Mouse (Mus musculus) heart, postnatal 10 days (tissue): ENCODE measurements at regions not wholly inside any gene's neighbourhood (a gene's known extent, or its start where the extent isn't known, plus 50 kb on each side); places are given as distances from the start of the nearest gene placed in this dataset.

Experiments used
- DNase-seq, 2 experiments: peaks; one replicate each; pipeline ENCODE4 v3.0.0; 2021
- intact Hi-C: fragments of 180-260 bp; cut with DNase I; formaldehyde crosslinking; loops from one replicate; pipeline ENCODE4 v1.15.1; 2025

DNA sequence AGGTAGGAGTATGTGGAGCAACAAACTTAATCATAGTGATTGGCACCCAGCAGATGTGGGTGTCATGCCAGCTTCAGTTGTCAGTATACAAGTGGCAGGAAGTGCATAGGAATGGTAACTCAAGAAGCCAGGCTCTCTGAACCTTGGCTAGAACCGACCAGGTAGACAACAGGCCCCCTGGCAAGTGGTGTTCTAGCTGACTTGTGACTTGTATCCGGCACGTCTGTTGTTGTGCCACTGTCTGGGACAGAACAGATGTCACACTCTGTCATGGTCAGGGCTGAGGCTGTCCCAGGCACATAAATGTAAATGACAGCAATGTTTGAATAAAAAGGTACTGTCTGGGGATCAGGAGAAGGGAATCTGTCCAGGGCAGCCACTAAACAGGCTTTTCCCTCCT lies 316.0 kb downstream of the Gm49356 start:
- intact Hi-C loops, result loop anchor here (2.0 to 5.0 kb wide), 4 partner anchors 77 to 254 kb away; no protein-coding TSS in a partner anchor
- peak in 1 of 2 experiments; percentile 24 for DNase-seq

DNA sequence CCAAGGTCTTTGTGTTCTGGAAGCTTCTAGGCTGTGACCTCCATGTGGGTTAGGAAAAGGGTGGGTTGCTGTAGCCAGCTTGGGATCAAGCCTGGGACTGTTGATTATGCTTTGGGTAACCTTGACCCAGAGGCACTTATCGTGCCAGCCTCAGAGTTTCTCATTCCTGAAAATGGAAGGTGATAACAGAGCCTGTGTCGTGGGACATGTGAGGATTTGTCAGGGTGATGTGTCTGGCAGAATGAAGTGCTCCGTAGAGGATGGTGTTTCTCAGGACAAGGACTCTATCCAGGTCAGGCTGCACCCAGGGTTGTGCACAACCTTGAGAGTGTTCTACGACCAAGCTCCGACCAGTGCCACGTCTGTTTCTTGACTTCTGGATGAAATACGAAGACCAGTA lies 316.4 kb downstream of the Gm49356 start:
- peak; percentile 53 to 69 for DNase-seq
- intact Hi-C loops, result loop anchor here (2.0 to 5.0 kb wide), 4 partner anchors 77 to 255 kb away; no protein-coding TSS in a partner anchor

DNA sequence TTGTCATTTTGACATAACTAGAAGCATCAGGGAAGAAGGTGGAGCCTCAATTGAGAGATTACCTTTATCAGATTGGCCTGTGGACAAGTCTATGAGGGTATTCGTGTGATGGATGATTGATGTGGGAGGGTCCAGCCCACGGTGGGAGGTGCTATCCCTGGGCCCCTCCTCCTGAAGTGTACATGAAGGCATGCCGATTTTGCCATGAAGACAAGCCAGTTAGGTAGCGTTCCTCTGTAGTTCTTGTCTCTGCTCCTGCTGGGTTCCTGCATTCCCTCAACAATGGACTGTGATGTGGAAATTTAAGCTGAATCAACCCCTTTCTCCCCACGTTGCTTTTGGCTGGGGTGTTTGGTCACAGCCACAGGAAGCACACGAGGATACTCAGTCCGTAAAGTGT lies 317.5 kb downstream of the Gm49356 start:
- DNase-seq, result no peak
- intact Hi-C loops, result loop anchor here (5.0 kb wide), 1 partner anchor 76 kb away; no protein-coding TSS in a partner anchor

DNA sequence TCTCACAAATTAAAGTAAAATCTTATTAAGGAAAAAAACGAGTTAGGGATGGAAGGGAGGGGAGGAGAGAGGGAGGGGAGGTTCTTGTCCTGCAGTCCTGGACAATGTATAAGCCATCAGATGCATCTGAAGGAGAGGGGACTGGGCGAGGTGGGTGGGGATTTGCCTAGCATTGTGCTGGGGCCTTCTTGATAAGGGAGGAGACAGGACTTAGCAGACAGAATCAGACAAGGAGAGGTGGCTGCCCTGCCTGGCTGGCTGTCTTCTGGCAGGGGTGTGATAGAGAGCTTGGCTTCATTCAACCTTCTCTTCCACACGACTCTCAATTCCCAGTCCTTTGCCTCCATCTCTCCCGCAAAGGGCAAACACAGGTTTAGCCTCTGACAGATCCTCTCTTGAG lies 318.9 kb downstream of the Gm49356 start:
- no peak for DNase-seq
- intact Hi-C loops, result loop anchor here (5.0 kb wide), 1 partner anchor 74 kb away; no protein-coding TSS in a partner anchor

DNA sequence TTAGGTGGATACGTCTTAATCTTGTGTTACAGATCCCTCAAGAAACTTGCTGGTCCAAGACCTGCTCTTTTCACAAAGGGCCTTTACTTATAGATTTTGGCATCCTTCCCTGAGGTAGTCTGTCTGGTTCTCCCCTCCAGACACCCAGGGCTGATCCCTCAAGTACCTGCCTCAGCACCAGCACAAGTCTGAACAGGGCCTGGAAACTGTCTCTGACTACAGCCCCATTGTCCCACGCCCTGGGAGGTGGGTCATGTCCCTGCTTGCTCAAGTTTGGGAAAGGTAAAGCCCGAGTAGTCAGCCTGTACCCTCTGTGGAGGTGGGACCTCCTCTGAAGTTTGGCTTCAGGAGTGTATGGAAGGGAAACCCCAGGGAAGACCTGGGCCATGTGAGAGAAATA lies 323.3 kb downstream of the Gm49356 start:
- intact Hi-C loops, result no loop called here
- DNase-seq, result no peak

DNA sequence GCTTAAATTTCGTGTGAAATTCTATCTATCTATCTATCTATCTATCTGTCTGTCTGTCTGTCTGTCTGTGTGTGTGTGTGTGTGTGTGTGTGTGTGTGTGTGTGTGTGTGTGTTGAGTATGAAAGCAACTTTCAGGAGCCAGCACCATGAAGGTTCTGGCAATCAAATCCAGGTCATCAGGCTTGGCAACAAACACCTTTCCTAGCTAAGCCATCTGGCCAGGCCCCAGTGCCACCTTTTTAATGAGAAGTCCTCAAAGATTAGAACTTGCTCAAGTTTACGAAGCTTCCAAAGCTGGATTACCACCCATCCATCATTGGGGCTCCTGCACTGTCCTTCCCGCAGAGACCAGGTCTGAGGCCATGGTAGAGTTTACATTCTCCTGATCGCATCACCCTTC lies 325.0 kb downstream of the Gm49356 start:
- DNase-seq, result no peak
- intact Hi-C loops, result no loop called here

DNA sequence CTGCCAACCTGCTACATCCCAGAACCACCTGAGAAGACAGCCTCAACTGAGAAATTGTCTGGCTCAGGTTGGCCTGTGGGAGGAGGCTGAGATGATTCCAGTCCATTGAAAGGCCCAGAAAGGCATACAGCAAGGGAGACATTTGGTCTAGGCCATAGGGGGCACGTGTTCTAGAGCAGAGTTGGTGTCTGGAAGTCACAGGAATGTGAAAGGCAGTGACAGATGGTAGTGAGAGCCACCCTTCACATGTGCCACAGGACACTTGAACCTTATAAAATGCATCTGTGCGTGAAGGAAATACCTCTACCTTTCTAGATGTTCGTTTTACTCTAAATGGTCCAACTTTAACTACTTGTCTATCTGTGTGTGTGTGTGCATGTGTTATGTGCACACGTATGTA lies 326.1 kb downstream of the Gm49356 start:
- no peak for DNase-seq
- intact Hi-C loops, result no loop called here

DNA sequence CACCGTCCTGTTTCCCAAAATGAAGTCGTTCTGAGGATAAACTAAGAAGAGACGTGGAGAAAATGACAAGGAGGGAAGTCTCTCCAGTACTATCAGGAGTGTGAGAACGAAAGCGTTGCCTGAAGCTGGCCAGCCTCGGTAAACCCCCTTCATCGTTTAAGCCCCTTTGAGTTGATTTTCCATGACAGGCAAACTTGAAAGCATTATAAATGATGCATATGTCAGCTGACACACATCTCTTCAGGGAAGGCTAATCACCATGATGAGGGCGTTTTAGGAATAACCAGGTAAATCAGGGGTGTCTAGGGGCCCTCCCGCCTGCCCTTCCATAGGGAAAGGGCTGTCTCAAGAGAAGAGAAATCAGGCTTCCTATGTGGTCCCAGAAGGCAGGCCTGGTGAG lies 328.4 kb downstream of the Gm49356 start:
- DNase-seq, result no peak
- intact Hi-C loops, result no loop called here

DNA sequence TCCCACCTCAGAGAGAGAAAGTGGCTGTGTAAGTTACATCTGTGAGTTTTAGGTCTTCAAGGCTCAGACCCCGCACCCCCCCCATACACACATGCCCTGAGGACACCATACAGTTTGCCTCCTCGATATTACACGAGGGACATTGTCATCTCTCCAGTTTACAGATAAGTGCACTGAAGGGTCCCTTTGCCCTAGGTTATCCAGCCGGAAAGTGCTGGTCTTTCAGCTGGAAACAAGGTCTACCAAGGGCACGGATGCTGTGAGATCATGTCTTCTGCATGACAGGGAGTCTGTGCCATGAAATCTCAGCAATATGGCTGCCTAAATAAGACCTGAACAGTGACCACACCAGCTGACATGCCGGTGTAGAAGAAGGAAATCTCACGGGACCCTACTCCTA lies 329.8 kb downstream of the Gm49356 start:
- intact Hi-C loops, result no loop called here
- DNase-seq, result no peak

DNA sequence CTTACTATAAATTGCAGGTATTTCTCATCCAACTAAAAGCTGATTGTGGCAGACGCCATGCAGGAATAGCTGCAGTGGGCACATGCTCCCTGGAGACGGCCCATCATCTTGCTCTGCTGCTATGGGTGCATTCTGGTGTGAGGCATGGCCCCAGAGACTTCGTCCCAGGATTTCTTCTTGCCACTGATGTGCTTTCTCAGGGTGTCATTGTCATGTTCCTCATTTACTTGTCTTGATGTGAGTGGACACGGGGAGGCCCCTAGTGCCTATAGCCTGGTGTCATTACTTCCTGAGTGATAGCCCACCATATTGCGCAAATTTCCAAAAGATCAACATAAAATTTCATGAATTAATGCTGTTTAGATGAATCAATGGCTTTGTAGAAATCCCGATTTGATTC lies 336.5 kb downstream of the Gm49356 start:
- intact Hi-C loops, result no loop called here
- no peak for DNase-seq

DNA sequence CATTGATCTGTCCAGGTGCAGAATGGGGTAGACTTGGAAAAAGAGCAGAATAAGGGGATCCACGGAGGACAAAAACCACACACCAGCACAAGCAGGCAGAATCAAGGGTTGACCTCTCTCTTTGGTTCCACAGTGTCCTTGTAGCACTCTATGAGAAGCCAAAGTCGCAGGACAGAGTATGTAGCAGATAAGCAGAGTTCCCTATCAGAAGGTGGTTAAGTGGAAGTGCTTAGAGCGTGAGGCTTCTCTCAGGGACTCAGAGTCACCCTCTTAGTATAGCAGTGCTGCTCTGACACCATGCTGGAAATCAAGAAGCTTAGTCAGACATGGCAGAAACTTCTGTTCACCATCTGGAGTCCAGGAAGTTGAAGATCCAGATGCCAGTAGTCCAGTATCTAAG lies 338.2 kb downstream of the Gm49356 start:
- no peak for DNase-seq
- intact Hi-C loops, result no loop called here

DNA sequence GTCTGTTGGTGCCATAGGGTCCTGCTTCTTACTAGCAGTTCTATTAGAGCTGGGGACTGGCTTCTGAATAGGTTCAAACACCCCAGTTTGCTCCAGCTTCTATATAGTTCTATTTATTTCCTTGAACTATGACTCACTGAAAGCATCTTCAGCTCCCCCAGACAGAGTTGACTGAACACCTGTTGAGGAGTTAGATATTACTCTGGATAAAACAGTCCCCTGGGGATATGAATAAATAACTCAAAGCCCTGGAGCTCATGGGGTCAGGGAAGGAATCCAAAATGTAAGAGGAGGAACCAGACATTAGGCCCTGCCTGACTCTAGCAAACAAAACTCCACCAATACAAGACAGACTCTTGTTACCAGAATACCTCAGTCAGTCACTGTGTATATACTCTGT lies 341.4 kb downstream of the Gm49356 start:
- no peak for DNase-seq
- intact Hi-C loops, result no loop called here

DNA sequence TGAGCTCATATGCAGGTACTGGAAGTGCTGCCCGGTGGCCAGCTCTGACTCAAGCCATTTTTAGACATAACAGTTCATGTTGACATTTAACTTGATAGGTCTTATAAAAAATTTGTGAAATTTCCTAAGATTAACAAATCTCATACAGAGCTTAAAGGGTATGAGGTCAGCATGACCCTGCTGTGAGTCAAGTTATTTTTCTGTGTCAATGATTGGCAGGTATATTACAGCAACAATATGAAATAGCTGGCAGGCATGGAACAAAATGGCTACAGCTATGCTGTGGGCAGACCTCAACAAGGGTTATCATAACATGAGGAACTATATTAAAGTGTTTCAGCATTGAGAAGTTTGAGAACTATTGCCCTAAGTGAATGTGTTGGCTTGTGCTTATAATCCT lies 342.6 kb downstream of the Gm49356 start:
- no peak for DNase-seq

DNA sequence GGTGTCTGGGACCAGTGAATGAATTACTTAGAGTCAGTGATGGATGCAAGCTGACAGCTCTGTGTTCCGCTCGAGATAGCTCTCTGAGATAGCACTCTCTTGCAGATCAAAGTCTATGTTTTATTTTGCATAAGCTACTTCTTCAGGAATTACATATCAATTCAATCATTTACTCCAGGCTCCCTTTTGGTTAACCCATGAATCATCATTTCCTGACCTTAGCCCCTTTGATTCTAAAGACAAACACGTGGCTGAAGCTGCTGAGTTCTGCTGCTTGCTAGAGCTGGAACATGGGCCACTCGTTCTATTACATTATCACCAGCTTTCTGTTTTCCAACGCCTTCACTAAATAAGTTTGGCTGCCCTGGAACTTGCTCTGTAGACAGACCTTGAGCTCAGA lies 343.2 kb downstream of the Gm49356 start:
- DNase-seq, result no peak
- intact Hi-C loops, result no loop called here

More for the DNA sequence above, 342.6 kb downstream of the Gm49356 start:
- intact Hi-C loops, result no loop called here

DNA sequence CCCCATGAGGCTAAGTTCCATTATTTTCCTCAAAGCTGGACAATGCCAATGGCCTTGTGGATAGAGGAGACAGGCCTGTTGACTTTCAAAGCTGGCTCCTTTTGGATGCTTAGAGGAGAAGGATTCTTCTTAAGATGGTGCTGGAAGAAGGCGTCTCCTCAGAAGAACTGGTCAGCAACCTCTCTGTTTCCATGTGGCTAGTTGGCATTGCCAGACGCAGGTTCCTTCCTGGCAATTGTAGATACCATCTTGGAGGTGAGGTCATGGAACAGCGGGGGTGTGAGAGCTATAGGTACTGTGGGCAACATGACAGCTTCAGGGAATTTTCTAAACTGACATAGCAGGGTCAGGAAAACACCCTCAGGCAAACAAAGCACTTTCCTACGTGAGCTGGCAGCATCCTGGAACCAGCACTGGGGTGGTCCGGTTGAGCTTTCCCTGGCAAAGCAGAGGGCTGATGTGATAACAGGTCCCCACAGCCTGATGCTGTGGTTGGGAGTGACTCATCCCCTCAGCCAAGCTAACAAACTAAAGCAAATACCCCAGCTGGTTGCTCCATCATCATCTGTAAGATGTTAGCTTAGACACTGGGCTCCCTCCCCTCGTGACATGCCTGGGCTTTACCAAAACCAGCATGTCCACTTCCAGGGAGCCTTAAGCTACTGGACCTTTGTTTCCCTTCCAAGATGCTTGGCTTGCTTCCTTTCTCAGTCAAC lies 348.5 kb downstream of the Gm49356 start:
- intact Hi-C loops, result no loop called here
- no peak for DNase-seq

DNA sequence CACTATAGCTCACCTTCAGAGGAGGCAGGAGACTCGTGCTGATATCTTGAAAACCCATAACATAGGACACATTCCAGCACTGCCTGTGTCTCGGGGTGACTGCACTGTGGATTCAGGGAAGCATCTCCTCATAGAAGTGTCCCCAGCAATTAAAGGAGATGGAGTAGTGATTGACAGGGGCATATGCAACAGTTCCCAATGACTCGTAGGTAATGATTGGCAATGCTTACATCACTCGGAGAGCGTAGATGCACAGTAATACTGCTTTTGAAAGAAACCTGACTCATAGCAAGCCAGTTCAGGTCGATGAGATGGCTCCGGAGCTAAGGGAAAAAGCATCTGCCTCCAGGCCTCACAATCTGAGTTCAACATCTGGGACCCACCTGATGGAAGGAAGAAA lies 352.7 kb downstream of the Gm49356 start:
- no peak for DNase-seq
- intact Hi-C loops, result no loop called here

DNA sequence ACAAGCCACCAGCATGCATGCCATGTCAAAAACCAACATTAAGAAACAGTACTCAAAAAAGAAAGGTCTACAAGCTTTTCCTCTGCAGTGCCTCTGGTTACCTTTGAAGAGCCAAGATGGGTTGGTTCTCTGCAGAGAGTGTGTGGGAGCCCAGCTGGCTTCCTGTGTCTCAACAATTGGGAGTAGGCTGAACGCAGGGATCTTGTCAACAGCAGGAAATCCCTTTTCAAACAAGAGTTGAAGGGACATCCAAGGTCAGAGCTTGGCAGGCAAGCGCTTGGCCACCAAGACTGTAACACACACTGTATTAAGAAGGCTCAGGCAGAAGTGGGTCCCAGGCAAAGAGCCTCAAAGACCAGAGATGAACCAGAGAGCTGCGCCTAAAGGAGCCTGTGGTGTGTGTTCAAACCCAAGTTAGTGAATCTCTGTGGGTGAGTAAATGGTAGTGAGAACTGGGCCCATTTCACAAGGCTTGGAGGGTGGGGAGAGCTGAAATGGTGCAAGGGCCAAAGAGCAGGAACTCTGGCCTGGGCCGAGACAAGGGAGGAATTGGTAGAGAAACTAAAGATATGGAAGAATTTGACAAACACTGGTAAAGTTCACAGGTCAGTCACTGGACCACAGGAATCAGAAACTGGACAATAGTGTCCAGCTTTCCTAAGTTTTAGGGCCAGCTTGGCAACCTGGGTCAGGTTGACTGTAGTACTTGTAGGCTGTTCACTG lies 357.0 kb downstream of the Gm49356 start:
- DNase-seq, result peak; percentile 68 to 71
- intact Hi-C loops, result no loop called here

DNA sequence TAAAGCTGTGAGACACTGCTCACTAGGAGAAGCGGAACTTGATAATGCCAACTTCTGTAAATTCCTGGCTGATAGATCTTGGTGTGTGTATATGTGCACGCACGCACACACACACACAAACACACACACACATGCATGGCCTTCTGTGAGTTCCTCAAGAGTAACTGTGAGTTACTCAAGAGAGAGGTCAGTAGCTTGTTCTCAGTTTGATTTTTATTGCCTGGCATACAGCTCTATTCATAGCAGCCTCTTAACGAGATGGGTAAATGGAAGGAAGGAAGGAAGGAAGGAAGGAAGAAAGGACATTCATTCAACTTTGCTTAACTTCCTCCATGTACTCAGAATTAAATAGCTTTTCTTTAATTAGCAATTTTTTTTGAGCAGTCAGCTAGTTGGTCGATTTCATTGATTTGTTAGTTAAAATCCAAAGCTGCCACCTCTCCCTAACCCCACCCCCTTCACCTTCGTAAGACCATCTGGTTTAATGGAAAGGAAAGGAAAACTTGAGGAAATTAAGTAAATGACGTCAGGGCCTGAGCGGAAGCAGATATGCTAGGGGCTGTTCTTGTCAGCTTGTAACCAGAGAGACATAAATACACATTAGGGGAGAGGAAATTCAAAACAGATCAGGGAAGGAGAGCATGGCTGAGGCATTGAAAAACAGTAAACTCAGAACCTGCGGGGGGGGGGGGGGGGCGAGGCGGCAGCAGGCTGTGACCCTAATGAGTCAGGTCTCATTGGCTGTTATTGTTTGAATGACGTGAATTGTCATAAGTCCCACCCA lies 359.6 kb downstream of the Gm49356 start:
- intact Hi-C loops, result no loop called here

DNA sequence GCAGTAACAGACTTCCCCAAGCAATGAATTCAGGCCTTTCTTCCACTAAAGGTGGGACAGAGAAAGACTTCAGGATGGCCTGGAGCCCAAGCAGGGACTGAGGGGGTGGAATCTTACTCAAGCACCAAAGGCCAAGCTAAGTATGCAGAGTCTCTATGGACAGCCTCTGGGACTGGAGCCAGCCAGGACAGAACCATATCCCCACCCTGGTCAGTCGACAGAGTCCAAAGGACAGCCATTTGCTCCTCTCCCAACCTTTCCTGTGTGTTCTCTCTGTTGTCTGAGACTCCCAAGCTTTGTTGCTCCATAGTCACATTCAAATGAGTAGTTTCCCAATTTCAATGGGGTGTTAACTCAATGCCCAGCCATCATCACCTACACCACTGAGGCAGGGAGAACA lies 372.3 kb downstream of the Gm49356 start:
- no peak for DNase-seq
- intact Hi-C loops, result no loop called here

More for the DNA sequence above, 359.6 kb downstream of the Gm49356 start:
- no peak for DNase-seq

DNA sequence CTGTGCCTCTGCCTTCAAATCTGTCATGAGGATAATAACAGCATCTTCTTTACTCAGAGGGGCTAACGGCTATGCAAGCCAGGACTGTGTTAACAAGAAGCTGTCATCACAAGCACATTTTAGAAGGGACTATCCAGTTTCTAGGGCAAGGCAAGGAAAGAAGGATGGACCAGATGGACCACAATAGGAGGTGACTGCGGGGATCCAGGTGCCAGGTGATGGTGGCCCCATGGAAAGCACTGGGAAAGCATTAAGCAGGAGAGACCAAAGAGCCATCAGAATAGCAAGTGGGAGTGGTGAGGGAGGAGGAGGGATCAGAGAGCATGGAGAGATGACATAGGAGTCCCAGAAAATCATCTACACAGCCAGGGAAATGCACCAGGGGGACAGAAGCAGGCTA lies 373.3 kb downstream of the Gm49356 start:
- intact Hi-C loops, result no loop called here
- no peak for DNase-seq
